Mouse (Mus musculus) kidney, adult 2 months (tissue): ENCODE results near the gene Ppm1j.

Experiments used
- CTCF ChIP-seq: fragments of 200-500 bp; conservative IDR thresholded peaks from 2 replicates; pipeline ENCODE4 v1.5.1; 2011; ENCODE audit warnings: low read depth, mild to moderate bottlenecking, control low read depth, low read length, moderate library complexity, mixed read lengths; ENCODE audit not compliant: insufficient read depth, insufficient read length
- POLR2A ChIP-seq: fragments of 200-500 bp; IDR thresholded peaks from one replicate; pipeline ENCODE4 v1.6.1; 2011; ENCODE audit warnings: low read depth, low read length, control low read depth

DNA sequence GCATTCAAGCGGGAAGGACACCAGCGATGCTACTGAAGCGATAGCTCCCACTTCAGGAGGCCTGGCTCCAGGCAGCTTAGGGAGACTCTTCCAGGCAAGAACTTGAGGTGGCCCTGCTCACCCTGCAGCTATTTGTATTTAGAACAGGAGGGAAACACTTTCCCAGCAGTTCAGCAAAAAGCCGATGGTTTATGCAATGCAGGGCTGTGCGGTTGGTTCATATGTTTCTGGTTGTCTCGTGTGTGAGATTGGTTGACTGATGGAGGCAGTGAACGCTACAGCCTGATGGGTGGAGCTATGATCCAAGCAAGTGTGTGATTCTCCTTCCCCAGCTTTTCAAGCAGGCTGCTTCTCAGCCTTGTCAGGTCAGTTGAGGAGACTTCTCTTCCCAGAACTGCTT, 46.2 kb upstream of the Ppm1j start:
- TF ChIP-seq CTCF (no peak), POLR2A (no peak)
